Mouse (Mus musculus) megakaryocyte progenitor cell, adult 5-6 weeks (primary cell): ENCODE data around the gene Cd38. TPM values are rescaled to one million over a fixed set of nuclear protein-coding genes. Genes with fewer than 3 reads are reported as not detected.

Experiments used
- ATAC-seq: replicated peaks from 2 replicates; pipeline ENCODE4 v1.8.0; 2016; ENCODE audit warnings: mild to moderate bottlenecking, moderate TSS enrichment, inconsistent platforms; ENCODE audit not compliant: poor library complexity
- total RNA-seq, 2 experiments: library from RNA; stranded (forward) in 1 of 2; stranded (reverse) in 1 of 2; fragments of 157-497, 149-512 nt in 1 of 2; fragments of 200-1000 nt in 1 of 2; gene quantifications; 2 replicates each; pipeline versions ENCODE4 v1.2.3 to v1.2.4; 2015 to 2017

Gene Cd38
- total RNA-seq (2015) (0.22 TPM in 1 of 2 replicates, not detected in the other), total RNA-seq (2017) (0.10 TPM in 1 of 2 replicates, not detected in the other)

- ATAC-seq: no peak
These were observed at the start of gene Cd38 for GRCm38 (mm10) chr5:43868253-43868652. Gene Cd38 (plus strand): TSS chr5:43868553.

- peak; percentile 95 for ATAC-seq
These were observed 49.7 kb upstream of the Cd38 start, which contains the start of gene Bst1 for GRCm38 (mm10) chr5:43818695-43819094. Gene Bst1 (plus strand): TSS chr5:43818885.

GRCm38 (mm10) chr5:43820785-43821184 lies 47.6 kb upstream of the Cd38 start:
- no peak for ATAC-seq

GRCm38 (mm10) chr5:43821538-43821937 lies 46.8 kb upstream of the Cd38 start, which contains the start of gene Fbxl5:
Gene Fbxl5 (minus strand): TSS chr5:43821638.
- no peak for ATAC-seq

GRCm38 (mm10) chr5:43822199-43822598 lies 46.2 kb upstream of the Cd38 start:
- ATAC-seq: no peak

GRCm38 (mm10) chr5:43822824-43823223 lies 45.5 kb upstream of the Cd38 start:
- no peak for ATAC-seq

- peak; percentile 66 for ATAC-seq
These were observed 43.8 kb upstream of the Cd38 start for GRCm38 (mm10) chr5:43824580-43824979.

- ATAC-seq: peak; percentile 86
These were observed 41.5 kb upstream of the Cd38 start for GRCm38 (mm10) chr5:43826883-43827282.

- no peak for ATAC-seq
These were observed 41.0 kb upstream of the Cd38 start for GRCm38 (mm10) chr5:43827366-43827765.

- peak; percentile 45 for ATAC-seq
These were observed 31.8 kb upstream of the Cd38 start for GRCm38 (mm10) chr5:43836590-43836989.

GRCm38 (mm10) chr5:43837372-43837771 lies 31.0 kb upstream of the Cd38 start:
- peak; percentile 75 for ATAC-seq

GRCm38 (mm10) chr5:43841144-43842010 lies 27.0 kb upstream of the Cd38 start:
- peak; percentile 89 for ATAC-seq

- no peak for ATAC-seq
These were observed 26.4 kb upstream of the Cd38 start for GRCm38 (mm10) chr5:43842011-43842285.

- no peak for ATAC-seq
These were observed 25.7 kb upstream of the Cd38 start for GRCm38 (mm10) chr5:43842576-43843155.

- ATAC-seq: no peak
These were observed 23.3 kb upstream of the Cd38 start for GRCm38 (mm10) chr5:43845083-43845482.

- ATAC-seq: 0 out of 2 replicates have a peak, but pooled peaks have one; percentile 27
These were observed 22.7 kb upstream of the Cd38 start for GRCm38 (mm10) chr5:43845646-43846045.

- ATAC-seq: no peak
These were observed 22.1 kb upstream of the Cd38 start for GRCm38 (mm10) chr5:43846227-43846626.

- peak; percentile 50 for ATAC-seq
These were observed 20.8 kb upstream of the Cd38 start for GRCm38 (mm10) chr5:43847555-43847954.

GRCm38 (mm10) chr5:43848275-43848674 lies 20.1 kb upstream of the Cd38 start:
- ATAC-seq: peak; percentile 58

- peak; percentile 53 for ATAC-seq
These were observed 15.1 kb upstream of the Cd38 start for GRCm38 (mm10) chr5:43853096-43853867.

GRCm38 (mm10) chr5:43853868-43854488 lies 14.4 kb upstream of the Cd38 start:
- ATAC-seq: peak; percentile 47
